Comparison of ENCODE assay signal across 41 mouse cellular contexts in genomic region chr2:119261326-119261725, GRCm38 (mm10). TPM values are rescaled to one million over a fixed set of nuclear protein-coding genes. Genes with fewer than 3 reads are reported as not detected.
DNase-seq lines count a peak whose midpoint lies in the region; ATAC-seq and TF ChIP-seq lines count a peak whose summit lies in the region.
"Had no signal": no experiment of that assay in that cellular context is flagged by ENCODE, and none has a peak within 500 bp of the region (broad histone marks: within the 10 kb centered on the region; RNA-seq: fewer than 3 reads in every experiment).

No protein-coding gene starts in this region.

- no peak overlapping the region for H3K4me3 ChIP-seq in heart, embryonic 10.5 days
- H3K4me3 ChIP-seq in stomach, embryonic 16.5 days (replicated peaks; ENCODE audit: low read length): no peak overlapping the region
- H3K4me3 ChIP-seq in stomach, postnatal 0 days (ENCODE audit: low read depth, low read length): no peak overlapping the region
- H3K4me3 ChIP-seq: forebrain, embryonic 10.5 days; forebrain, embryonic 15.5 days; gastrocnemius, adult 2 months; heart, embryonic 12.5 days; limb, embryonic 10.5 days; limb, embryonic 15.5 days; liver, embryonic 13.5 days; megakaryocyte, embryonic 14.5 days; midbrain, embryonic 13.5 days had no signal

- intact Hi-C loops in heart, postnatal 10 days (cut with DNase I): no loop called here

- no peak overlapping the region for H3K9ac ChIP-seq in stomach, embryonic 16.5 days (ENCODE audit: low read length)
- H3K9ac ChIP-seq in stomach, postnatal 0 days (ENCODE audit: low read length): no peak overlapping the region
- H3K9ac ChIP-seq: forebrain, embryonic 15.5 days; heart, embryonic 12.5 days; limb, embryonic 15.5 days; liver, embryonic 13.5 days; midbrain, embryonic 13.5 days had no signal

- no peaks in the 10 kb centered on the region for H3K36me3 ChIP-seq in heart, embryonic 10.5 days
- no peaks in the 10 kb centered on the region for H3K36me3 ChIP-seq in stomach, embryonic 16.5 days (ENCODE audit: control insufficient read depth, insufficient read depth, low read length)
- H3K36me3 ChIP-seq in stomach, postnatal 0 days (ENCODE audit: control insufficient read depth, insufficient read depth, low read length): no peaks in the 10 kb centered on the region
- H3K36me3 ChIP-seq: forebrain, embryonic 10.5 days; forebrain, embryonic 15.5 days; heart, embryonic 12.5 days; limb, embryonic 10.5 days; limb, embryonic 15.5 days; liver, embryonic 13.5 days; midbrain, embryonic 13.5 days had no signal

- H3K9me3 ChIP-seq in heart, embryonic 10.5 days: no peaks in the 10 kb centered on the region
- no peaks in the 10 kb centered on the region for H3K9me3 ChIP-seq in stomach, embryonic 16.5 days (replicated peaks; ENCODE audit: control insufficient read depth, low read length)
- no peaks in the 10 kb centered on the region for H3K9me3 ChIP-seq in stomach, postnatal 0 days (ENCODE audit: control insufficient read depth, low read length)
- H3K9me3 ChIP-seq: forebrain, embryonic 10.5 days; forebrain, embryonic 15.5 days; heart, embryonic 12.5 days; limb, embryonic 10.5 days; limb, embryonic 15.5 days; liver, embryonic 13.5 days; megakaryocyte, embryonic 14.5 days; midbrain, embryonic 13.5 days had no signal

- DNase-seq in heart, postnatal 10 days: peak; percentile 40 to 43
- DNase-seq in heart, embryonic 10.5 days (ENCODE audit: low spot score): no peak
- no peak for DNase-seq in stomach, postnatal 0 days (ENCODE audit: low spot score)
- DNase-seq in lung, postnatal 10 days: peak; percentile 69
- DNase-seq in thymus, postnatal 0 days (ENCODE audit: low spot score): no peak
- DNase-seq in embryo, embryonic 10.5 days (ENCODE audit: low spot score): no peak
- DNase-seq: adrenal gland, adult 2 months; adrenal gland, postnatal 36 days; cerebellum, adult 18-20 months; cerebellum, postnatal 10 days; gastrocnemius, adult 2 months; gastrocnemius, postnatal 36 days; kidney, adult 8-10 months; kidney, postnatal 4 days; liver, embryonic 13.5 days; right cerebral cortex, adult 18-20 months; spleen, adult 18-20 months; thymus, postnatal 14 days had no signal

- TF ChIP-seq EP300 in stomach, postnatal 0 days (optimal IDR thresholded peaks at IDR 0.05): no peak

- H3K27ac ChIP-seq in heart, embryonic 10.5 days: no peak overlapping the region
- 0 out of 2 replicates have a peak overlapping the region, but pooled peaks have one; percentile 15 for H3K27ac ChIP-seq in stomach, embryonic 16.5 days (ENCODE audit: low read length)
- no peak overlapping the region for H3K27ac ChIP-seq in stomach, postnatal 0 days (replicated peaks)
- H3K27ac ChIP-seq: forebrain, embryonic 10.5 days; forebrain, embryonic 15.5 days; gastrocnemius, adult 2 months; kidney, postnatal 0 days; limb, embryonic 10.5 days; limb, embryonic 15.5 days; liver, embryonic 13.5 days; midbrain, embryonic 13.5 days had no signal

- H3K27me3 ChIP-seq in heart, embryonic 10.5 days (ENCODE audit: insufficient read depth, poor library complexity, severe bottlenecking): peaks cover 10% of the 10 kb centered on the region; the same call in 1 of the 2 replicates
- no peaks in the 10 kb centered on the region for H3K27me3 ChIP-seq in stomach, embryonic 16.5 days (ENCODE audit: control insufficient read depth, insufficient read depth, low read length)
- no peaks in the 10 kb centered on the region for H3K27me3 ChIP-seq in stomach, postnatal 0 days (ENCODE audit: control insufficient read depth, insufficient read depth, low read length)
- H3K27me3 ChIP-seq: forebrain, embryonic 15.5 days; midbrain, embryonic 13.5 days had no signal

- ATAC-seq in stomach, embryonic 16.5 days (ENCODE audit: insufficient read depth, low FRiP score): no peak
- no peak for ATAC-seq in stomach, postnatal 0 days (ENCODE audit: low FRiP score, low TSS enrichment)
- ATAC-seq in erythroblast, adult 5-6 weeks (replicated peaks; ENCODE audit: low FRiP score, poor library complexity, severe bottlenecking): no peak
- ATAC-seq: forebrain, embryonic 15.5 days; intestine, embryonic 16.5 days; midbrain, embryonic 13.5 days had no signal

- no peak overlapping the region for H3K4me2 ChIP-seq in stomach, embryonic 16.5 days (ENCODE audit: low read depth, low read length)
- no peak overlapping the region for H3K4me2 ChIP-seq in stomach, postnatal 0 days (replicated peaks; ENCODE audit: low read depth)
- H3K4me2 ChIP-seq: forebrain, embryonic 15.5 days; heart, embryonic 12.5 days; limb, embryonic 15.5 days; liver, embryonic 13.5 days; midbrain, embryonic 13.5 days had no signal

- H3K4me1 ChIP-seq in heart, embryonic 10.5 days: peaks cover 11% of the 10 kb centered on the region
- 0 out of 2 replicates have a peak, but pooled peaks cover 2% of the 10 kb centered on the region for H3K4me1 ChIP-seq in stomach, embryonic 16.5 days (ENCODE audit: control insufficient read depth, insufficient read depth, low read length)
- H3K4me1 ChIP-seq in stomach, postnatal 0 days (replicated peaks; ENCODE audit: control insufficient read depth, insufficient read depth): no peaks in the 10 kb centered on the region
- H3K4me1 ChIP-seq: liver, embryonic 13.5 days; midbrain, embryonic 13.5 days had no signal

- no peak for TF ChIP-seq CTCF in stomach, postnatal 0 days (IDR thresholded peaks at IDR 0.05; ENCODE audit: low read depth)

- 53% methylated on average over 2 of the region's 2 CpGs for WGBS in heart, embryonic 10.5 days
- 37% methylated on average over 2 of the region's 2 CpGs for WGBS in stomach, embryonic 16.5 days
- 4% methylated on average over 2 of the region's 2 CpGs for WGBS in stomach, postnatal 0 days

RNA-seq across cellular contexts. Expression of gene Rhov, which starts 9.7 kb away (rescaled TPM):
- total RNA-seq in heart, postnatal 10 days (2021): not detected
- 0.39 TPM in 1 of 2 replicates, not detected in the other for polyA plus RNA-seq in heart, embryonic 10.5 days (2016; fragmentation: Nextera tagmentation; extraction: Ambion mirVana)
- 30.2 and 34.5 TPM in 2 replicates for polyA plus RNA-seq in stomach, embryonic 16.5 days (2015; fragmentation: Nextera tagmentation; extraction: Ambion mirVana)
- 17.0 and 19.4 TPM in 2 replicates for polyA plus RNA-seq in stomach, postnatal 0 days (2015; fragmentation: Nextera tagmentation; extraction: Ambion mirVana)
- 3.9 and 4.2 TPM in 2 replicates for polyA plus RNA-seq in thymus, postnatal 0 days (2015; fragmentation: Nextera tagmentation; extraction: Ambion mirVana)
- not detected in 2 replicates for total RNA-seq in erythroblast, adult 5-6 weeks (2015; ENCODE audit: low replicate concordance)
- not detected in 2 replicates for total RNA-seq in erythroblast, adult 5-6 weeks (2017; ENCODE audit: low replicate concordance)
- total RNA-seq: gastrocnemius, adult 2 months; gastrocnemius, postnatal 36 days; heart, adult 18-20 months; hematopoietic stem cell, adult 5-6 weeks; MEL had no signal
- polyA plus RNA-seq: heart, postnatal 0 days had no signal

RNA-seq across cellular contexts. Expression of gene Spint1, which starts 24.2 kb away (rescaled TPM):
- total RNA-seq in heart, postnatal 10 days (2021): not detected
- polyA plus RNA-seq in heart, embryonic 10.5 days (2016; fragmentation: Nextera tagmentation; extraction: Ambion mirVana): 2.6 and 8.8 TPM in 2 replicates
- 78.6 and 95.9 TPM in 2 replicates for polyA plus RNA-seq in stomach, embryonic 16.5 days (2015; fragmentation: Nextera tagmentation; extraction: Ambion mirVana)
- 70.9 and 80.2 TPM in 2 replicates for polyA plus RNA-seq in stomach, postnatal 0 days (2015; fragmentation: Nextera tagmentation; extraction: Ambion mirVana)
- polyA plus RNA-seq in thymus, postnatal 0 days (2015; fragmentation: Nextera tagmentation; extraction: Ambion mirVana): 21.7 and 23.6 TPM in 2 replicates
- total RNA-seq in erythroblast, adult 5-6 weeks (2015; ENCODE audit: low replicate concordance): not detected in 2 replicates
- not detected in 2 replicates for total RNA-seq in erythroblast, adult 5-6 weeks (2017; ENCODE audit: low replicate concordance)
- total RNA-seq: gastrocnemius, adult 2 months; MEL; monocyte, adult 5-6 weeks; neutrophil, adult 5-6 weeks had no signal

RNA-seq across cellular contexts. Expression of gene Vps18, which starts 27.2 kb away (rescaled TPM):
- 10 to 100 TPM; 13.4 to 13.7 TPM for total RNA-seq in heart, postnatal 10 days (2021)
- polyA plus RNA-seq in heart, embryonic 10.5 days (2016; fragmentation: Nextera tagmentation; extraction: Ambion mirVana): 17.4 and 18.6 TPM in 2 replicates
- 17.5 and 19.8 TPM in 2 replicates for polyA plus RNA-seq in stomach, embryonic 16.5 days (2015; fragmentation: Nextera tagmentation; extraction: Ambion mirVana)
- polyA plus RNA-seq in stomach, postnatal 0 days (2015; fragmentation: Nextera tagmentation; extraction: Ambion mirVana): 7.7 and 8.0 TPM in 2 replicates
- polyA plus RNA-seq in thymus, postnatal 0 days (2015; fragmentation: Nextera tagmentation; extraction: Ambion mirVana): 12.3 and 12.4 TPM in 2 replicates
- total RNA-seq in erythroblast, adult 5-6 weeks (2015; ENCODE audit: low replicate concordance): 1.2 and 1.7 TPM in 2 replicates
- 3.1 and 3.8 TPM in 2 replicates for total RNA-seq in erythroblast, adult 5-6 weeks (2017; ENCODE audit: low replicate concordance)

RNA-seq across cellular contexts. Expression of gene Ppp1r14d, which starts 31.6 kb away (rescaled TPM):
- not detected for total RNA-seq in heart, postnatal 10 days (2021)
- 0.18 TPM in 1 of 2 replicates, not detected in the other for polyA plus RNA-seq in heart, embryonic 10.5 days (2016; fragmentation: Nextera tagmentation; extraction: Ambion mirVana)
- polyA plus RNA-seq in stomach, embryonic 16.5 days (2015; fragmentation: Nextera tagmentation; extraction: Ambion mirVana): 3.4 TPM in 2 replicates
- polyA plus RNA-seq in stomach, postnatal 0 days (2015; fragmentation: Nextera tagmentation; extraction: Ambion mirVana): 0.57 and 0.81 TPM in 2 replicates
- polyA plus RNA-seq in thymus, postnatal 0 days (2015; fragmentation: Nextera tagmentation; extraction: Ambion mirVana): 0.17 and 1.1 TPM in 2 replicates
- not detected in 2 replicates for total RNA-seq in erythroblast, adult 5-6 weeks (2015; ENCODE audit: low replicate concordance)
- total RNA-seq in erythroblast, adult 5-6 weeks (2017; ENCODE audit: low replicate concordance): not detected in 2 replicates
- total RNA-seq: adrenal gland, adult 2 months; adrenal gland, postnatal 36 days; common myeloid progenitor, adult 5-6 weeks; gastrocnemius, adult 2 months; gastrocnemius, postnatal 36 days; heart, adult 18-20 months; hematopoietic stem cell, adult 5-6 weeks; layer of hippocampus, adult 8-10 months; left cerebral cortex, postnatal 10 days; MEL; monocyte, adult 5-6 weeks; neutrophil, adult 5-6 weeks had no signal
- polyA plus RNA-seq: adrenal gland, adult 2 months; brain, embryonic 14.5 days; embryonic facial prominence, embryonic 11.5 days; forebrain, embryonic 15.5 days; heart, embryonic 12.5 days; heart, postnatal 0 days; limb, embryonic 10.5 days; limb, embryonic 15.5 days; liver, embryonic 13.5 days; midbrain, embryonic 13.5 days; neural tube, embryonic 11.5 days had no signal

RNA-seq across cellular contexts. Expression of gene Dnajc17, which starts 52.7 kb away (rescaled TPM):
- 10 to 100 TPM; 12.0 to 13.3 TPM for total RNA-seq in heart, postnatal 10 days (2021)
- 14.8 and 19.5 TPM in 2 replicates for polyA plus RNA-seq in heart, embryonic 10.5 days (2016; fragmentation: Nextera tagmentation; extraction: Ambion mirVana)
- 13.8 and 16.7 TPM in 2 replicates for polyA plus RNA-seq in stomach, embryonic 16.5 days (2015; fragmentation: Nextera tagmentation; extraction: Ambion mirVana)
- 11.7 and 12.5 TPM in 2 replicates for polyA plus RNA-seq in stomach, postnatal 0 days (2015; fragmentation: Nextera tagmentation; extraction: Ambion mirVana)
- 20.1 and 25.8 TPM in 2 replicates for polyA plus RNA-seq in thymus, postnatal 0 days (2015; fragmentation: Nextera tagmentation; extraction: Ambion mirVana)
- 3.8 and 22.3 TPM in 2 replicates for total RNA-seq in erythroblast, adult 5-6 weeks (2015; ENCODE audit: low replicate concordance)
- 4.5 and 12.4 TPM in 2 replicates for total RNA-seq in erythroblast, adult 5-6 weeks (2017; ENCODE audit: low replicate concordance)

Comparison
In these comparisons a context has a peak if more than half of its experiments do, and no peak if none do; other contexts are left out.
1. DNase-seq: peak in heart, postnatal 10 days (2 of 2) and lung, postnatal 10 days (single experiment); none in heart, embryonic 10.5 days (single experiment), stomach, postnatal 0 days (single experiment), thymus, postnatal 0 days (single experiment) and embryo, embryonic 10.5 days (single experiment).